Mouse (Mus musculus): Measurements from ENCODE around the gene Pmf1. TPM values are rescaled to one million over a fixed set of nuclear protein-coding genes. Genes with fewer than 3 reads are reported as not detected.

The Pmf1 gene
- polyA plus RNA-seq (2011; ENCODE audit: insufficient read length, low read depth, missing spikeins) = 24.4 and 29.9 TPM in 2 replicates

GRCm38 (mm10) chr3:88409741-88410644 lies at the start of gene Pmf1:
Gene Pmf1 (minus strand): TSS chr3:88410331.
- H3K4me3 ChIP-seq (ENCODE audit: insufficient read depth, low read length) = peak within 1 kb of the TSS; percentile 59
- H3K4me1 ChIP-seq (ENCODE audit: control insufficient read depth, insufficient read depth, low read length) = peaks cover 16% of the 10 kb centered on the region; the same call in 1 of the 2 replicates
- TF ChIP-seq POLR2A (IDR thresholded peaks at IDR 0.05; ENCODE audit: low read depth, low read length) (peak; percentile 95), CTCF (IDR thresholded peaks at IDR 0.05; ENCODE audit: borderline replicate concordance, insufficient read depth, low read length) (no peak)
- peak within 1 kb of the TSS; percentile 87 for H3K27ac ChIP-seq (ENCODE audit: insufficient read depth, low read length)

DNA sequence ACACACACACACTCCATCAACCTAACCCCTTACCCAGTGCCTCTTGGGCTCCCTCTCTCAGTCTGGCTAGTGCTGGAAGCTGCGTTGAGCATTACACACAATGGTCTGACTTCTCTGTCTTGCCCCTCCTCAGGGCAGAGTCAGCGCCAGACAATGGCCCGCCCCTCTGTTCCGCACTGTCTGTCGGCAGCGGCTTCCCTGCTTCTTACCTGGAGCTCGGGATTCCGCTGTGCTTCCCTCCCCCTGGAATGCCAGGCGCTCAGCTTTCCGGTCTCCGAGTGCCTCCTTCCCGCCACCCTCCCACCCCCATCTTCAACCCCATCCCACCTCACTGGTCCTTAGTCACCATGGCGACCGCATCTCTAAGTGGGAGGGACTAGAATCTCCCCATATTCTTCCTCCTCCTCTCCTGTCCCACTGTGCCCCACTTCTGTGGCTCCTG lies 48.7 kb upstream of the Pmf1 start:
- TF ChIP-seq POLR2A (IDR thresholded peaks at IDR 0.05; ENCODE audit: low read depth, low read length) (no peak), CTCF (IDR thresholded peaks at IDR 0.05; ENCODE audit: borderline replicate concordance, insufficient read depth, low read length) (no peak)
- no peaks in the 10 kb centered on the region for H3K4me1 ChIP-seq (ENCODE audit: control insufficient read depth, insufficient read depth, low read length)
- H3K4me3 ChIP-seq (ENCODE audit: insufficient read depth, low read length) = no peak overlapping the region
- no peak overlapping the region for H3K27ac ChIP-seq (ENCODE audit: insufficient read depth, low read length)

DNA sequence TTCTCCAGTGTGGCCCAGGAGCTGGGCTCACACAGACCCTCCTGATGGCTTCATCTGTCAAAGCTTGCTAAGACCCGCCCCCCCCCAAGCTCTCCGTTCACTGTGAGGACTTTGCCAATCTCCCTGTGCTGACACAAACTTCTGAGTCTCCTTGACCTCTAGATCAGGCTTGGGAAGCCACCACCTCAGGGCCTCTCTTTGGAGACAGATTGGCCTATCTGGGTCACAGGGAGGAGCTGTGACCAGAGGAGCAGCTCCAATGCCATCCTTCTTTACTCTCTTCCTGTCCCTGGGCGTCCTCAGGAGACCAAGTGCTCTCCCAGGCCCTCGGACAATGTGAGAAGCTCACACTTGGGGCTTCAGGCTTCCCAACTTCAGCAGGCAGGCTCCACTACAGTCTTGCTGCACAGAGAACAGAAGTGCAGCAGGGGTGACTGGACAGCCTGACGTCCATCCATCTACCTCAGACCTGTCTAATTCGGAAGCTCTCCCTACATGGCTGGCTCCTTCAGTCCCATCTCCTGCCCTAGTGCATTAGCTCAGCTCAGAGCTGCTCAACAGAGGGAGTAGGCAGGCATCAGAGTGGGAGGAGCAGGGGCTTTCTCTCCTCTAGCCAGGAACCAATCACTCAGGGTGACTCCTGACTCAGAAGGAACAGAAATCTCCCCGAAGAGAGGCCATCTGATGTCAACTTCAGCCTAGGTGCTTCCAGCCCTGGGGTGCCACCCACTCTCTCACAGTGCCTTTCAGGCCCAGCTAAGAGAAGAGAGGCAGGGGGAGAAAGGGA lies 46.8 kb upstream of the Pmf1 start:
- H3K4me1 ChIP-seq (ENCODE audit: control insufficient read depth, insufficient read depth, low read length) = no peaks in the 10 kb centered on the region
- TF ChIP-seq POLR2A (IDR thresholded peaks at IDR 0.05; ENCODE audit: low read depth, low read length) (no peak), CTCF (IDR thresholded peaks at IDR 0.05; ENCODE audit: borderline replicate concordance, insufficient read depth, low read length) (no peak)
- H3K27ac ChIP-seq (ENCODE audit: insufficient read depth, low read length) = no peak overlapping the region
- H3K4me3 ChIP-seq (ENCODE audit: insufficient read depth, low read length) = no peak overlapping the region

DNA sequence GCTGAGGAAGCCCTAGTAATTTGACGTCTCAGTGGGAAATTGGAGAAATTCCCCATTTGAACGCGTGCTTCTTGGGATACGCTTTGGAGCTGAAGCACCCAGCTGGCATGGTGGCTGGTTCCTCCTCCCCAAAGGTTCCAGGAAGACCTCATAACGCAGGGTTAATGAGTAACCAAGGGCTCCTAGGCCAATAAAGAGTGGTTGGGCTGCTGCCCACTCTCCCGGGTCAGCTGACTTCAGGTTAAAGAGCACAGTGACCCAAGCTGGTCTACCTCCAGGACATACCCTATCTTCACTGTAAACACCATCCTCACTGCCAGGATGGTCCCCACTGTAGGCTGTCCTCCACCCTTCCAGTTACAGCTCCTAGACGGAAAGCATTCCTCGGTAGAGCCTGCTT lies 46.2 kb upstream of the Pmf1 start:
- no peak overlapping the region for H3K4me3 ChIP-seq (ENCODE audit: insufficient read depth, low read length)

GRCm38 (mm10) chr3:88455588-88456264 lies 45.6 kb upstream of the Pmf1 start:
- Histone ChIP-seq H3K27ac (ENCODE audit: insufficient read depth, low read length) (no peak overlapping the region), H3K4me3 (ENCODE audit: insufficient read depth, low read length) (no peak overlapping the region), H3K4me1 (ENCODE audit: control insufficient read depth, insufficient read depth, low read length) (no peaks in the 10 kb centered on the region)
- TF ChIP-seq CTCF (IDR thresholded peaks at IDR 0.05; ENCODE audit: borderline replicate concordance, insufficient read depth, low read length) (no peak), POLR2A (IDR thresholded peaks at IDR 0.05; ENCODE audit: low read depth, low read length) (no peak)

More for the DNA sequence above, 46.2 kb upstream of the Pmf1 start:
- Histone ChIP-seq H3K27ac (ENCODE audit: insufficient read depth, low read length) (no peak overlapping the region), H3K4me1 (ENCODE audit: control insufficient read depth, insufficient read depth, low read length) (no peaks in the 10 kb centered on the region)
- TF ChIP-seq CTCF (IDR thresholded peaks at IDR 0.05; ENCODE audit: borderline replicate concordance, insufficient read depth, low read length) = no peak
- TF ChIP-seq POLR2A (IDR thresholded peaks at IDR 0.05; ENCODE audit: low read depth, low read length) = no peak

DNA sequence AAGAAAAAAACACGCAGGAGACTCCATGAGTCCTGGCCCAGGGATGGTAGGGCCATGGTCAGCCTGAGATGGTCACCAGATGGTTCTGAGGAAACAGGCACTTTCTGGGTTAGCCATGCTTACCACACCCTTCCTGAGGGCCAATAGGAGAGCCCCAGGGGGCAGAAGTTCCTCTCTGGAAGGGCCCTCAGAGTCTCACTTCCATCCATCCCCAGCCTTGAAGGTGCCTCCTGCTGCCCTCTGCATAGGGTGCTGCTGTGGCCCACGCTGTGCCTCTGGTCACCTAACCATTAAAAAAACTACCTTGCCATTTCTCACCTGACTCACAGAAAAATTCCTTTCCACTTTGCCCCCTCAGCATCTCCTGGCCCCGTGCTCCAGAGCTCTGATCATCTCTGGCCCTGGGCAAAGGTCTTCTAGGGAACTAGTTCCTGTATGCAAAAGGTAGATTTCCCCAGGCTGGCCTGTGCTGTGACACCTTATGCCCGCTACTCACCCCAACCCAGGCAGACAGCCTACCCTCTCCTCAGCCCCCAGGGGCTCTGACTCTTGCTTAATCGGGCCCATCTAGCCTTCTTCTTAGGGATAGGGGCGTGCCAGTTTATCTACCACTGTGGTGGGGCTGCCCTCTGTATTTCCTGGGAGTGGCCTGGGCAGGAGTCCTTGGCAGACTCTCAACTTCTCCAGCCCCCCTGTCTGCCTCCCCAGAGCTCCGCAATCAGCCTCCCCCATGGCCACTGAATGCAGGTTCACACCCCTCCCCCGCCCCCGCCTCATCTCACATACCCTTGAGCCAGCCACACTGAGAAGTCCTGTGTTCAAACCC lies 44.8 kb upstream of the Pmf1 start:
- Histone ChIP-seq H3K27ac (ENCODE audit: insufficient read depth, low read length) (no peak overlapping the region), H3K4me3 (ENCODE audit: insufficient read depth, low read length) (no peak overlapping the region), H3K4me1 (ENCODE audit: control insufficient read depth, insufficient read depth, low read length) (no peaks in the 10 kb centered on the region)
- no peak for TF ChIP-seq CTCF (IDR thresholded peaks at IDR 0.05; ENCODE audit: borderline replicate concordance, insufficient read depth, low read length)
- TF ChIP-seq POLR2A (IDR thresholded peaks at IDR 0.05; ENCODE audit: low read depth, low read length) = no peak

DNA sequence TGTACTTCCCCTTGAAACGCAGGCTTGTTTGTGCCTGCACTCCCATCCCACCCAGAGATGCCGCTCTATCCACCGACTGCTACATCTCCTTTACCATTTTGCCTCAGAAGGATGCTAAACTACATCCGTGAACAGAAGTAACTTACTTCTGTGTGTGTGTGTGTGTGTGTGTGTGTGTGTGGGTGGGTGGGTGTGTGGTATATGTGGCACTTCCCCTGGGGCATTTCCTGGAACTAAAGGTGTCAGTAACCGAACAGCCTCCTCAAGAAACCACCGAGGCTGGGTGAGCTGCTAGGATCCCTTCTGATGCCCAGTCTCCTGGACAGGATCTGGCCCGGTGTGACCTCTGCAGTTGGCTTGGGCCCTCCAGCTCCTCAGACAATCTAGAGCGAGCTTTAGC lies 43.9 kb upstream of the Pmf1 start:
- H3K27ac ChIP-seq (ENCODE audit: insufficient read depth, low read length) = no peak overlapping the region
- no peak overlapping the region for H3K4me3 ChIP-seq (ENCODE audit: insufficient read depth, low read length)
- no peaks in the 10 kb centered on the region for H3K4me1 ChIP-seq (ENCODE audit: control insufficient read depth, insufficient read depth, low read length)
- no peak for TF ChIP-seq CTCF (IDR thresholded peaks at IDR 0.05; ENCODE audit: borderline replicate concordance, insufficient read depth, low read length)
- TF ChIP-seq POLR2A (IDR thresholded peaks at IDR 0.05; ENCODE audit: low read depth, low read length) = no peak

- TF ChIP-seq POLR2A (IDR thresholded peaks at IDR 0.05; ENCODE audit: low read depth, low read length) (no peak), CTCF (IDR thresholded peaks at IDR 0.05; ENCODE audit: borderline replicate concordance, insufficient read depth, low read length) (no peak)
- Histone ChIP-seq H3K4me3 (ENCODE audit: insufficient read depth, low read length) (no peak overlapping the region), H3K4me1 (ENCODE audit: control insufficient read depth, insufficient read depth, low read length) (no peaks in the 10 kb centered on the region), H3K27ac (ENCODE audit: insufficient read depth, low read length) (no peak overlapping the region)
Measured at GRCm38 (mm10) chr3:88453369-88453768, 43.2 kb upstream of the Pmf1 start.

DNA sequence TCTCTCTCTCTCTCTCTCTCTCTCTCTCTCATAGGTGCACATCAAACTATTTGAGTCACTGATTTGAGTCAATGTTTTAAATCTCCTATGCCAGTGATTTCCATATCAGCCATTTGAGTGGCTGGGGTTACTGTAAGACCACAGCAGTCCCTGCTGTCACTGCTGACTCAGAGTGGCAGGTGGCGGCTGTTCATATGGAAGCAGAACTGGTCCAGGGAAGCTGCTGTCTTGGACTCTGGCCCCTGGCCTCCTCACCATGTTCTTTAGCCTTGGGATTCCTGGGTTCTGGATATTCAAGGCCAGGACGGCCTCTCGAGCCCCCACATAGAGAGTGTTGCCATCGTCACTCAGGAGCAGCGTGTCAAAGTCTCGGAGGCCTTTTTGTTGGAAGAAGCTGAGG lies 42.6 kb upstream of the Pmf1 start:
- Histone ChIP-seq H3K27ac (ENCODE audit: insufficient read depth, low read length) (no peak overlapping the region), H3K4me3 (ENCODE audit: insufficient read depth, low read length) (no peak overlapping the region), H3K4me1 (ENCODE audit: control insufficient read depth, insufficient read depth, low read length) (no peaks in the 10 kb centered on the region)
- TF ChIP-seq POLR2A (IDR thresholded peaks at IDR 0.05; ENCODE audit: low read depth, low read length) (no peak), CTCF (IDR thresholded peaks at IDR 0.05; ENCODE audit: borderline replicate concordance, insufficient read depth, low read length) (no peak)
